Mouse (Mus musculus) liver, adult 10 weeks (tissue): ENCODE results near the gene Inhba. TPM values are rescaled to one million over a fixed set of nuclear protein-coding genes. Genes with fewer than 3 reads are reported as not detected.

Source experiments
- polyA plus RNA-seq: library from polyadenylated mRNA; stranded (reverse); fragments of 350-450 nt; fragmentation: Illumina TruSeq; extraction: RNeasy Lipid Tissue Mini Kit (QIAGEN cat#74804); gene quantifications from one replicate; pipeline ENCODE4 v1.2.3, GENCODE M21; 2014; ENCODE audit warnings: low read depth, low replicate concordance

Inhba gene
- 11.2 TPM for polyA plus RNA-seq

DNA sequence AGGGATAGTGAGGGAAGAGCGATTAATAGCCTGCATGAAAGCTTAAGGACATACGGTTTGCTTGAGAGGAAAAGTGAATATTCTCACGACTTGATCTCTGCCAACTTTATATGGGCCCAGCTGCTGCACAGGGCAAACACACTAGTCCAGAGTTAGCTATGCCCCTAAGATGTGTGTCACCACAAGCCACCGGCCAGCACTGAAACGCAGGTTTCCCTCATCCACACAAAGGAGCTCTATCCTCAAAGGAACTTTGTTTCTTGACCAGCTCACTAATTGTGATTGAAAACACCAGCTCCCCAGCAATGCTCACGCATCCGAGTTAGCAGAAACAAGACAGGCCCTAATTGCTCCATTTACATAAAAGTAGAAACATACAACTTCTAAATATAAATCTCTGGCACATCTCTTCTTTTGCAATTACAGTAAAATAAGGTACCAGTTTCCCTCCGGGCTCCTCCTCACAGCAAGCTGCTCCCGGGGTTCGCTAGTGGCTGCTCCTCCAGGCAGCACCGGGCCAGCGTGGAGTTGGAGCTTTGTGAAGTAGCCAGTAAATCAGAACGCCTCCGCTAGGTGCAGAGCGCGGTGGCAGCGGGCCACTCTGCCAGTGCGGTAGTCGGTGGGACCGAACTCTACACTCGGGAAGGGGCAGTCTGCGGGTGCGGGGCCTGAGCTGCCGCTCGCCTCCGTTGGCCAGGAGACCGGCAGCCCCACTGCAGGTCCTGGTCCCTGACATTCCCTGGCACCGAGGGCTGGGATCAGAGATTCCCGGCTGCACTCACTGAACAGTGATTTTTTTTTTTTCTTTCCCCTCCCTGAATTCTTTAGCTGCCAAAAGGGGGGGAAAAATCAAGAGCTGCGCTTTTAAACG is at the start of gene Inhba:
Inhba (plus strand) TSS at position 480 of the 871 bp plus-strand sequence.

